Mouse (Mus musculus): Measurements from ENCODE around the gene Ctso.

DNA sequence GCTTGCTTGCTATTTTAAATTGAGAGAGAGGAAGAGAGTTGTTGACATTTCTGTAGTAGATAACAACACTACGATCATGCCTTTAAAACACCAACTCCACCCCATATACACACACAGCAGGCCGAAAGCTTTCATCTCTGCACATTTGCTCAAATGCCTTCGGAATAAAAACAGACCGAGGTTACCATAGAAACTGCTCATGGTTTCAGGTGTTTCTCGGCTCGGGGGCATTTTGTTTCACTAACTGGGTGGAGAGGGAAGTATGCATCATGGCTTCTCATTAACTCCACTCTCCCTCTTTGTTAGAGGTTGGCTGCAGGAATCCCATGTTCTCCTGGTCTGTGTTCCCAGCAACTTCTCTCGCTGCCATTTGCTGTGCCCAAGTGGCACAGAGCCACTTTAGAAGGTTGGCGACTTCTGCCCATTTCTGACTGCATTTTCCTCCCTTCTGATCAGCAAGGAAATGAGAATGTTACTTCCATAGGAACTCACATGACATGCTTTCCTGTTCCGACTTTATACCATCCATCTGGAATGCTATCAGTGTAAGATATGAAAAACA, 5.6 kb upstream of the Ctso start:
- TF ChIP-seq CTCF (IDR thresholded peaks at IDR 0.05; ENCODE audit: extremely low read depth, insufficient read depth, insufficient read length, insufficient replicate concordance): no peak
- no peak for TF ChIP-seq POLR2A (IDR thresholded peaks at IDR 0.05; ENCODE audit: low read depth, low read length)

Data from spleen, adult 2 months (tissue).